Mouse (Mus musculus) monocyte, adult 59 days (primary cell): ENCODE measurements around the gene Olfr857. TPM values are rescaled to one million over a fixed set of nuclear protein-coding genes. Genes with fewer than 3 reads are reported as not detected.

ENCODE experiments used
- total RNA-seq, 2 experiments: library from RNA; stranded (reverse); gene quantifications; one replicate each; pipeline ENCODE4 v1.2.4; 2023

The Olfr857 gene
- total RNA-seq = not detected

GRCm38 (mm10) chr9:19709133-19709532 is at the start of gene Olfr857:
Olfr857 (plus strand) TSS chr9:19709433.

Other genes with a start within 250 kb of the Olfr857 start
- not detected for gene Olfr850, start 231.2 kb upstream of the Olfr857 start, total RNA-seq
- not detected for gene Olfr851, start 216.1 kb upstream of the Olfr857 start, total RNA-seq
- not detected for gene Olfr853, start 168.4 kb upstream of the Olfr857 start, total RNA-seq
- not detected for gene Olfr854, start 142.1 kb upstream of the Olfr857 start, total RNA-seq
- gene Olfr855, start 126.8 kb upstream of the Olfr857 start, total RNA-seq = not detected
- 10 to 100 TPM; 12.4 to 17.1 TPM for gene Zfp317, start 87.3 kb upstream of the Olfr857 start, total RNA-seq
- gene Olfr58, start 70.8 kb downstream of the Olfr857 start, total RNA-seq = not detected
- gene Olfr859, start 95.5 kb downstream of the Olfr857 start, total RNA-seq = not detected
- not detected for gene Olfr860, start 140.3 kb downstream of the Olfr857 start, total RNA-seq
- gene Olfr862, start 178.6 kb downstream of the Olfr857 start, total RNA-seq = not detected
- gene Olfr77, start 207.4 kb downstream of the Olfr857 start, total RNA-seq = not detected